Mouse (Mus musculus): ENCODE measurements around the gene Myrf.

GRCm38 (mm10) chr19:10167112-10167511, 73.4 kb downstream of the Myrf start:
- no peak for TF ChIP-seq CTCF (IDR thresholded peaks at IDR 0.05; ENCODE audit: low read depth)
- no peak for TF ChIP-seq EP300 (IDR thresholded peaks at IDR 0.05; ENCODE audit: low read depth)
